Mouse (Mus musculus): ENCODE results near the gene Mief2. TPM values are rescaled to one million over a fixed set of nuclear protein-coding genes. Genes with fewer than 3 reads are reported as not detected.

The Mief2 gene
- polyA plus RNA-seq, 1 experiment from 2014 or later = 18.1 TPM

DNA sequence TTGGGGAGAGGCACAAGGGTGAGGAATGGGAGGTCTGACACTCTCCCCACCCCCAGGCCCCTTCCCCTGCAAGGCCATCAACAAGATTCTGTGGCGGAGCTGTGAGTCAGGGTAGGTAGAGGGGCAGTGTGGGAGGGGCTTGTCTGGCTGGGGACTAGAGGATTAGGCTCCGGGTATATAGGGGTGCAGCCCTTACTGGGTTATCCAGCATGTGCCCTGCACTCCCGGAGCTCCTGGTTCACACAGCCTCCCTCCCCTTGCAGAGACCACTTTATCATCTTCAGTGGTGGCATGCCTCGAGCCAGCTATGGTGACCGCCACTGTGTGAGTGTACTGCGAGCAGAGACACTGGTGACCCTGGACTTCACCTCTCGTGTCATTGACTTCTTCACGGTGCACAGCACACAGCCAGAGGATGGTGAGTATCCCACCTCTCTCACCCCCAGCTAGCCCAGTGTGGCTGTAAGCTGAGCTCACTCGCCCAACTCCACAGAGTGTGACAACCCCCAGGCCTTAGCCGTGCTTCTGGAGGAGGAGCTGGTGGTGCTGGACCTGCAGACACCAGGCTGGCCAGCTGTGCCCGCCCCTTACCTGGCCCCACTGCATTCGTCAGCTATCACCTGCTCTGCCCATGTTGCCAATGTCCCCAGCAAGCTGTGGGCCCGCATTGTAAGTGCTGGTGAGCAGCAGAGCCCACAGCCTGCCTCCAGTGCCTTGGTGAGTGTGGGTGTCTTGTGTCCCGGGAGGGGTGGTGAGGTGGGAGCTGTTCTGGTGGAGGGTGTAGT lies 21.3 kb upstream of the Mief2 start:
- Histone ChIP-seq H3K27me3 (ENCODE audit: insufficient read depth, poor library complexity, severe bottlenecking) (no peaks in the 10 kb centered on the region), H3K9me3 (no peaks in the 10 kb centered on the region), H3K36me3 (peaks cover 91% of the 10 kb centered on the region), H3K27ac (0 out of 2 replicates have a peak overlapping the region, but pooled peaks have one; percentile 12), H3K4me1 (peaks cover 29% of the 10 kb centered on the region), H3K4me3 (no peak overlapping the region)
- WGBS = 85% methylated on average over 14 of the region's 14 CpGs
- DNase-seq (ENCODE audit: low spot score) = no peak

DNA sequence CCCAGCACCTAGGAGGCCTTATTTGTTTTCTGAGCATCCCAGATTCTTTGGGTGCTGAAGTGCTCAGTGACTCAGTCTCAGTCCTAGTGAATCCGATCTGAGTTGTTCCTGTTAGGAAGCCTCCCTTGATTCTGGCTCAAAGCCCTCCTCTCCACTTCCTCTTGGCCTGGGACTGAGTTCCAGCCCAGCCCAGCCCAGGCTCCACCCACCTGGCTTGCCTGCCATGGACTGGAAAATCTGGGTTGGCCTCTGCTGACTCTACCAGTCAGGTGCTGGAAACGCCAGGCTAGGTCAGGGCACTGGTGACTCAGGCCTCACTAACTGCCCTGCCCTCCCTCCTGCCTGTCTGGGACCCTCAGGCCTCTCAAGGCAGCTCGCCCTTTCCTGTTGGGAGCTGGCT lies 20.5 kb upstream of the Mief2 start:
- H3K27me3 ChIP-seq (ENCODE audit: insufficient read depth, poor library complexity, severe bottlenecking) = no peaks in the 10 kb centered on the region
- no peak for DNase-seq (ENCODE audit: low spot score)
- H3K9me3 ChIP-seq = no peaks in the 10 kb centered on the region
- H3K36me3 ChIP-seq = peaks cover 94% of the 10 kb centered on the region
- no peak overlapping the region for H3K4me3 ChIP-seq
- H3K4me1 ChIP-seq = peaks cover 21% of the 10 kb centered on the region
- 0 out of 2 replicates have a peak overlapping the region, but pooled peaks have one; percentile 12 for H3K27ac ChIP-seq
- WGBS = 64% methylated on average over 3 of the region's 3 CpGs

DNA sequence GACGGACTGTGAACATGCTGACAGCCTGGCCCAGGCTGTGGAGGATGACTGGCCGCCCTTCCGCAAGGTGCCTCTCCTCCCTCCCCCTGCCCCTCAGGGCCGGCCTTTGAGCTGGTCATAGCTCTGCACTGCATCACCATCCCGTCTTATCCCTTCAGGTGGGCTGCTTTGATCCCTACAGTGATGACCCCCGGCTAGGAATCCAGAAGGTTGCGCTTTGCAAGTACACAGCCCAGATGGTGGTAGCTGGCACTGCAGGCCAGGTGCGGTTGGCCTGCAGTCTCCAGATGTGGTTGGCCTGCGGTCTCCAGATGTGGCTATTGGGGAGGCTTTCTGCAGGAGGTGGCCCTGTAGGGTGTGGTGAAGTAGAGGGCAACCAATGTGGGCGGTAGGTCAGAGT lies 19.6 kb upstream of the Mief2 start:
- Histone ChIP-seq H3K36me3 (peaks cover 100% of the 10 kb centered on the region), H3K27me3 (ENCODE audit: insufficient read depth, poor library complexity, severe bottlenecking) (no peaks in the 10 kb centered on the region), H3K4me1 (peaks cover 12% of the 10 kb centered on the region), H3K9me3 (no peaks in the 10 kb centered on the region), H3K27ac (no peak overlapping the region), H3K4me3 (no peak overlapping the region)
- WGBS = 90% methylated on average over 10 of the region's 10 CpGs
- DNase-seq (ENCODE audit: low spot score) = no peak

DNA sequence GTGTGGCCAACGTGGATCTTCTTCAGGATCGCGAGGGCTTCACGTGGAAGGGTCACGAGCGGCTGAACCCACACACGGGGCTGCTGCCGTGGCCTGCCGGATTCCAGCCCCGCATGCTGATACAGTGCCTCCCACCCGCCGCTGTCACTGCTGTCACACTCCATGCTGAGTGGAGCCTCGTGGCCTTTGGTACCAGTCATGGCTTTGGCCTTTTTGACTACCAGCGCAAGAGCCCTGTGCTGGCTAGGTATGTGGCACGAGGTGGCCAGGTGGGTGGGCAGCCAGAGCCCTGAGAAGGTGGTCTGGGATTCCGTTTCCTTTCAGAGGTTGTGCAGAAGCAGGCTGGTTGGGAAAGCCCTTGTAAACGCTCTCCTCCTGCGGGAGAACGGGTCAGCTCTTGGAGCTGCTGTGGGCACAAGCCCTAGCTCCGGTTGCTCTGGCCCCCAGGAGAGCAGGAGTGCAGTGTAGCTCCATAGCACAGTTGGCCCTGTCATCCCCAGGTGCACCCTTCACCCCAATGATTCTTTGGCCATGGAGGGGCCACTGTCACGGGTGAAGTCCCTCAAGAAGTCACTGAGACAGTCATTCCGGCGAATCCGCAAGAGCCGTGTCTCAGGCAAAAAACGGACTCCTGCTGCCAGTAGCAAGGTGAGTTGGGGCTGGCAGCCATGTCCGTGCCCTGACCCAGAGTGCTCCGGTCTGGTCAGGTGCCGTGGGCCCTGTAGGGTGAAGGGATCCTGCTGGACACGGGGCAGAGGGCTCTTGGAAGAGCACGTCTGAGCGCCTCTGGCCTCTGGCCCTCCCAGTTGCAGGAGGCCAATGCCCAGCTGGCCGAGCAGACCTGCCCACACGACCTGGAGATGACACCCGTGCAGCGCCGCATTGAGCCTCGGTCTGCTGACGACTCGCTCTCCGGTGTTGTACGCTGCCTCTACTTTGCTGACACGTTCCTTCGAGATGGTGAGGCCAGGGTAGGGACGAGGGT lies 18.4 kb upstream of the Mief2 start:
- no peak overlapping the region for H3K27ac ChIP-seq
- H3K27me3 ChIP-seq (ENCODE audit: insufficient read depth, poor library complexity, severe bottlenecking) = no peaks in the 10 kb centered on the region
- DNase-seq (ENCODE audit: low spot score) = no peak
- H3K4me3 ChIP-seq = no peak overlapping the region
- 92% methylated on average over 45 of the region's 45 CpGs for WGBS
- no peaks in the 10 kb centered on the region for H3K9me3 ChIP-seq
- peaks cover 9% of the 10 kb centered on the region; the same call in 1 of the 2 replicates for H3K4me1 ChIP-seq
- peaks cover 100% of the 10 kb centered on the region for H3K36me3 ChIP-seq

DNA sequence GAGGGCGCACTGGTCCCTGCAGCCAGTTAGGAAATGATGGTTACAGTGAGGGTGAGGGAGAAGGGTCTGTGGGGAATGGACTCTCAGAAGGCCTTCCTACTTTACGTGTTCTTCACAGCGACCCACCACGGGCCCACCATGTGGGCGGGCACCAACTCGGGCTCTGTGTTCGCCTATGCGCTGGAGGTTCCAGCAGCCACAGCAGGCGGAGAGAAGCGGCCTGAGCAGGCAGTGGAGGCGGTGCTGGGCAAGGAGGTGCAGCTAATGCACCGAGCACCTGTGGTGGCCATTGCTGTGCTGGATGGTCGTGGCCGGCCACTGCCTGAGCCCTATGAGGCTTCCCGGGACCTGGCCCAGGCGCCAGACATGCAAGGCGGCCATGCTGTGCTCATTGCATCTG lies 17.0 kb upstream of the Mief2 start:
- H3K36me3 ChIP-seq = peaks cover 100% of the 10 kb centered on the region
- peaks cover 10% of the 10 kb centered on the region; the same call in 1 of the 2 replicates for H3K4me1 ChIP-seq
- no peak for DNase-seq (ENCODE audit: low spot score)
- no peaks in the 10 kb centered on the region for H3K9me3 ChIP-seq
- H3K4me3 ChIP-seq = no peak overlapping the region
- 90% methylated on average over 17 of the region's 17 CpGs for WGBS
- H3K27me3 ChIP-seq (ENCODE audit: insufficient read depth, poor library complexity, severe bottlenecking) = no peaks in the 10 kb centered on the region
- H3K27ac ChIP-seq = no peak overlapping the region

DNA sequence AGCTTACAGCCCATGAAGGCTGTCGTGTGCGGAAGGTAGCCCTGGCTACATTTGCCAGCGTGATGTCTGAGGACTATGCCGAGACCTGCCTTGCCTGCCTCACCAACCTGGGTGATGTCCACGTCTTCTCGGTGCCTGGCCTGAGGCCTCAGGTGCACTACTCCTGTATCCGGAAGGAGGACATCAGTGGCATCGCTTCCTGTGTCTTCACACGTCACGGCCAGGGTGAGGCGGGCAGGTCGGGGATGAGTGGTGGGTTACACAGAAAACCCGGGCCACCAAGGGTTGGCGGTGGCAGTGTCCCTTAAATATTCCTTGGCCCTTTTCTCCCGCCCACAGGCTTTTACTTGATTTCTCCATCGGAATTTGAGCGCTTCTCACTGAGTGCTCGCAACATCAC lies 16.2 kb upstream of the Mief2 start:
- Histone ChIP-seq H3K4me1 (peaks cover 15% of the 10 kb centered on the region; the same call in 1 of the 2 replicates), H3K27me3 (ENCODE audit: insufficient read depth, poor library complexity, severe bottlenecking) (no peaks in the 10 kb centered on the region), H3K4me3 (no peak overlapping the region), H3K9me3 (no peaks in the 10 kb centered on the region), H3K27ac (no peak overlapping the region), H3K36me3 (peaks cover 100% of the 10 kb centered on the region)
- WGBS = 92% methylated on average over 18 of the region's 18 CpGs
- no peak for DNase-seq (ENCODE audit: low spot score)

DNA sequence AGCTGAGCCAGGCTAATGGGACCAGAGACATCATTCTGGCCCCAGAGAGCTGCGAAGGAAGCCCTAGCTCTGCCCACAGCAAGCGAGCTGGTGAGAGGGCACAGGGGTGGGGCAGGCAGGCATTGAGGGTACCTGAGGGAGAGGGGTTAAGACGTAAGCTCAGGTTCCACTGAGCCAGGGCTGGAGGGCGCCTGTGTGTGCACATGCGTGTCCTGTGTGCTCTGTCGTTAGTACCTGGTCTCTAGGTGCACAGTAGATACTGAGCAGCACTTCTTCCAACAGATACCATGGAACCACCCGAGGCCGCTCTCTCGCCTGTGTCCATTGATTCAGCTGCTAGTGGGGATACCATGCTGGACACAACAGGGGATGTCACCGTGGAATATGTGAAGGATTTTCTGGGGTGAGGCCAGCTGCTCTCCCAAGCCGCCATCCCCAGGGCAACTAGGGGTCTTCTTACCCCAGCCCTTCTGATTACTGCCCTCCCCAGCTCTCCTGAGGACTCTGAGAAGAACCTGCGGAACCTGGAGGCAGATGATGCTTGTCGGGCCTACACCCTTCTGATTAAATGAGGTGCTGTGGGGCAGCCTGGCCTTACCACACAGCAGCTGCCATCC lies 15.5 kb upstream of the Mief2 start:
- WGBS = 88% methylated on average over 13 of the region's 13 CpGs
- H3K36me3 ChIP-seq = peaks cover 100% of the 10 kb centered on the region
- no peak overlapping the region for H3K27ac ChIP-seq
- H3K27me3 ChIP-seq (ENCODE audit: insufficient read depth, poor library complexity, severe bottlenecking) = no peaks in the 10 kb centered on the region
- no peak for DNase-seq (ENCODE audit: low spot score)
- no peak overlapping the region for H3K4me3 ChIP-seq
- H3K9me3 ChIP-seq = no peaks in the 10 kb centered on the region
- H3K4me1 ChIP-seq = peaks cover 10% of the 10 kb centered on the region; the same call in 1 of the 2 replicates

DNA sequence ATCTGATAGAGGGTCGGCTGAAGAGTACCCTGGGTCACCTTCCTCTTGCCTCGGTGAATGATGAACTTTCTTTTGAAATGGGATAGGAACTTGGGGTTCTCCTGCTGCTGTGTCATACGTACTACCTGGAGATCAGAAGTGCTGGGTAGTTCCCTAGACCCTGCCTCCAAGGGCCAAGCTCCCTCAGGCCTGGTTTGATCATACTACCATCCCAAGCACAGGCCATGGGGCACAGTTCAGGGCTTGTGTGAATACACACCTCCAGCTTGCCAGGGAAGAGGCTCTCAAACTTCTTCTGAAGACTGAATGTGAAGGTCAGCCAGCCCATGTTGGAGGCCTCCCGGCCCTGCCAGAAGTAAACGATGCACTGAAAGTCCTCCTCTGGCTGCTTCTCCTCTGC lies 12.4 kb upstream of the Mief2 start:
- DNase-seq (ENCODE audit: low spot score) = no peak
- peaks cover 100% of the 10 kb centered on the region for H3K36me3 ChIP-seq
- H3K4me1 ChIP-seq = peaks cover 17% of the 10 kb centered on the region
- H3K27ac ChIP-seq = no peak overlapping the region
- H3K4me3 ChIP-seq = no peak overlapping the region
- 83% methylated on average over 5 of the region's 5 CpGs for WGBS
- no peaks in the 10 kb centered on the region for H3K9me3 ChIP-seq
- H3K27me3 ChIP-seq (ENCODE audit: insufficient read depth, poor library complexity, severe bottlenecking) = no peaks in the 10 kb centered on the region

DNA sequence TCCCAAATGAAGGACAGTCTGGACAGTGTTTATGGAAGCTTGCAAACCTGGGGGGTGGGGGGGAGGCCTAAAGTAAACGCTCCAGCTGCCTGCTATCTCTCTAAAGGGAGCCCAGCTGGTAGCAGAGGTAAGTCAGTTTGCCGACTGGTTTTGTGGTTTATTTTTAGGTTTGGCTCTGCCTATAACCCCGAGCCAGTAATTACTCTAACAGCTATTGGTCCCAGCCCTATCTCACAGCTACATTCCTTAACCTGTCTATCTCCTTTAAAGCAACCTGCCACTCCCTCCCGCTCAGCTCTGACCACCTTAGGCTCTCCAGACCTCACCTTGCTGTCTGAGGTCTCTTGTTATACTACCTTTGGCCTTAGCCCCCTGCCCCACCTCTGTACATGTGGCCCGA lies 8.9 kb upstream of the Mief2 start:
- peaks cover 100% of the 10 kb centered on the region for H3K36me3 ChIP-seq
- WGBS = 55% methylated on average over 5 of the region's 5 CpGs
- peaks cover 17% of the 10 kb centered on the region for H3K4me1 ChIP-seq
- no peaks in the 10 kb centered on the region for H3K9me3 ChIP-seq
- no peak overlapping the region for H3K4me3 ChIP-seq
- no peaks in the 10 kb centered on the region for H3K27me3 ChIP-seq (ENCODE audit: insufficient read depth, poor library complexity, severe bottlenecking)
- no peak overlapping the region for H3K27ac ChIP-seq
- DNase-seq (ENCODE audit: low spot score) = no peak

DNA sequence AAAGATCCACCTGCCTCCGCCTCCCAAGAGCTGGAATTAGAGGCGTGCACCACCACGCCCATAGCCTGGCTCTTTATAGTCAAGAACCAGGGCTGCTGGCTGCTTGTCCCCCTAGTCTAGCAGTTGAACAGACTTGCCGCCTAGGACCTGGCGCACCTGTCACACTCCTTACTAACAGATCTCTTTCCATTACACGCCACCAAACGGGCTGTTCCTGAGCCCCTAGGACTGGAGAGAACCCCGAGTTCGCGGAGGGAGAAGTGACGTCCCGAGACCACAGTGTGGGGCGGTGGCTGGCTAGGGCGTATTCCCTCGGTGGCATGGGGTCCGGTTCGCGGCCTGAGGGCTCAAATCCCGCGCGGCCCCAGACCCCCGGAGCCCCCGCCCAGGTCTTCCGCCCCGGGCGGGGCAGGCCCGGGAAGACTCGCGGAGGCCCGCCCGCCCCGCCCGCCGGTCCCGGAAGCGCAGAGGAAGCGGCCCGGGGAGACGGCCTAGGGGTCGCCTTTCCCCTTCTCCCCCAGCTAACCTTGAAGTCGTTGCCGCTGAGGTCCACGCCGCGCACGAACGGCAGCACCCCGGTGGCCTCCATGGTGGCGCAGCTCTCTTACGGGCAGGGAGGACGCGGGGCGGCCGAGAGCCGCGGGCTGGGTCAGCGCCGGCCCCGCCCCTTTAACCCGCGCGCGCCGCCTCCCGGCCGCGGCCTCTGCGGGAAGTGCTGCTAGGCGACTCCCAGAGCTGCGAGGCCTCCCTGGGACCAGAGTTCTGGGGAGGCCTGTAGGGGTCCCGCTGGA lies 1.4 kb upstream of the Mief2 start, which contains the start of gene Flii:
Gene Flii, minus strand, starts transcription at position 663 of the 791 bp plus-strand sequence.
- WGBS = under 1% methylated on average over 70 of the region's 71 CpGs
- Histone ChIP-seq H3K27ac (peak within 1 kb of the TSS; percentile 94), H3K4me1 (peaks cover 35% of the 10 kb centered on the region), H3K36me3 (peaks cover 53% of the 10 kb centered on the region), H3K4me3 (peak within 1 kb of the TSS; percentile 89), H3K9me3 (no peaks in the 10 kb centered on the region), H3K27me3 (ENCODE audit: insufficient read depth, poor library complexity, severe bottlenecking) (no peaks in the 10 kb centered on the region)
- peak; percentile 92 for DNase-seq (ENCODE audit: low spot score)

DNA sequence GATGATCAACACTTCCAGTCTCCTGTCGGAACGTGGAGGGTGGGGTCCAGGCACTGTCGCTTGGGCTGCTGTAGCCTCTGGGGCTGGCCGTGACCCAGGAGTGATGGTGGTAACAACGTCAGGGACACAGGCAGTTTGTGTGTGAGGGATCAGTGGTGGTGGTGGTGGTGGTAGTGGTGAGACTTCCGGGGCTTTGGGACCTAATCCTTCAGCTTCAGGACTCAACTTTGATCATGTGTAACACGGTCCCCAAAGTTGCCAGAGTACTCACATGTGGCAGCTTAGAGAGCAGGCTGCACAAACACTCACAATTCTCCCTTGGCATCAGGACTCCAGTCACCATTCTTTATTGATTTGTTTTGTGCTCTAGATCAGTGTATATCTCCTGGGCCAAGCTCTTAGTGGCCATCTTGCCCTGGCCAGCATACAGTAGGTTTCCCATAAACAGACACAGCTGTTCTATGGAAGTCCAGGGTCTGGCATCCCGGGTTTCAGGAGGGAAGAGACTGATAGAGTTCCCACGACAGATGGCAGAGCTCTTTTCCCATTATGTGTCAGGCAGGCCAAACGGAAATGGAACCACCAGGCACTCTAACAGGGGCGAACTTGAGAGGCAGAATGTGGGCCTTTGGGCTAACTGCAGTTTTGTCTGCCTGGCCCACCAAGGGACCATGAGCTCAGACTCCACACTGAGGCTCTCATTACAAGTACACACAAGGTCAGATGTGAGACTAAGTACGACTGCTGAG lies 632 bp upstream of the Mief2 start:
- Histone ChIP-seq H3K27me3 (ENCODE audit: insufficient read depth, poor library complexity, severe bottlenecking) (no peaks in the 10 kb centered on the region), H3K9me3 (no peaks in the 10 kb centered on the region), H3K4me3 (peak overlapping the region; percentile 89), H3K27ac (peak overlapping the region; percentile 94), H3K36me3 (peaks cover 51% of the 10 kb centered on the region), H3K4me1 (peaks cover 35% of the 10 kb centered on the region)
- WGBS = 5% methylated on average over 12 of the region's 12 CpGs
- DNase-seq (ENCODE audit: low spot score) = no peak
